Mouse (Mus musculus): ENCODE results near the gene Pink1. TPM values are rescaled to one million over a fixed set of nuclear protein-coding genes. Genes with fewer than 3 reads are reported as not detected.

Pink1 gene
- 15.6 and 15.8 TPM in 2 replicates for polyA plus RNA-seq (2012; rRNA removed)

DNA sequence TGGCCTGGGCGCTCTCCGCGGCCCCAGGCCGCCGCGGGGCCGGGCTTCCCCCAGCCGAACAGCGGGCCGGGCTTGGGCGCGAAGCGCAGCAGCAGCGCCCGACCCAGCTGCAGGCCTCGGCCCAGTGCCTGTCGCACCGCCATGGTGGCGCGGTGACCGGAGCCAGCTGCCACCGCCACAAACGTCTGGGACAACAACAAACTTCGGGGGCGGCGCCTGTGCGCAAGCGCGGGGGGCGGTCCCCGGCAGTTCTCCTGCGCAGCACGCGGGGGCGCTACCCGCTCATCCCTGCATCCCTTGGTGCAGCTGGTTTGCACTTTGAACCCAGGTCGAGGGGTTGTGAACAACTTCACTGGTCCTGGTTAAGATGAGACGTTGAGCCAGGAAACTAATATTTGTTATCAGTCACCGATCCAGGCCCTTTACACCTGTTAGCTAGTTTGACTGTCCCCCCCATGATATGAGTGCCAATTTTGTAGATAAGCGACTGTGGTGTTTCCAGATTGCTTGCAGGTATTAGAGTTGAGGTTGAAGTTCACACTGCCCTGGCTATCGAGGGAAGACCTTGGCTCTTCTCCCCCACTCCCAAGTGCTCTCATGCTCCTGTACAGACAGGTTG, at the start of gene Pink1:
Gene Pink1, minus strand, starts transcription at position 231 of the 619 bp plus-strand sequence.

DNA sequence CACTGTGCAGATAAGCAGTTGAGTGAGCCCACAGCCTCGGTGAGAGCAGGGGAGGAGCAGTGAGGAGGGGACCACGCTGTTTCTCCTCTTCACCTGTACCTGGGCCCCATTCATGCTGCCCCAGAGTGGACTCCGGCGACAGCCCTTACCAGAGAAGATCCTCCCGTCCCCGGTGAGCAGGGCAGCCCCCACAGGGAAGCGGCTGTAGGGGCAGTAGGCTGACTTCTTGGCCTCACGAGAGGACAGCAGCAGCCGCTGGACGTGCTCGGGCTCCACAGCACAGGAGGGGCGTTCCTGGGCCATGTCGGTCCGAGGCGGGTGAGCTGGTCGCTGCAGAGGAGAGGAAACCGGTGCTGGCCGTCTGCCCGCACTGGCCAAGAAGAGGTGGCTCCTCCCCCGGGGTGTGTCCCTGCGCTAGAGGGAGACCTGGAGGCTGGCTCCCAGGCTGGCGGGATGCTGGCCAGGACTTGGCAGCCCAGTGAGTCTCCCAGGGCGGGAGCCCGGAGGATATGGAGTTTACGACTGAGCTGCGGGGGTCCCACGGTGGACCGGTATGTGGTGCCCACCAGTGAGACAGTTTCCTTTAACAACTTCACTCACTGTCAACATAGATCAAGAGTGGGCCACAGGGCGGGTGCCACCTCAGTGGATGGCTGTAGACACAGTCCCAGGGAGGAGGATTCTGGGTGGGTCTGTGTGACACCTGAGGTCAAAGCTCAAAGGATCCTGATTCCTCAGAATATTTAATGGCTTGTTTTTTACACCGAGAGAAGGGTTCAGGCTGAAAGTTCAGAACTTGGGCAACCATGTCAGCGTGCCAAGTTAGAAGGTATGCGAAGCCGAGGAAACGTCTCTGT, 41.8 kb upstream of the Pink1 start, which contains the start of gene Cda:
Gene Cda, minus strand, starts transcription at position 352 of the 857 bp plus-strand sequence.

DNA sequence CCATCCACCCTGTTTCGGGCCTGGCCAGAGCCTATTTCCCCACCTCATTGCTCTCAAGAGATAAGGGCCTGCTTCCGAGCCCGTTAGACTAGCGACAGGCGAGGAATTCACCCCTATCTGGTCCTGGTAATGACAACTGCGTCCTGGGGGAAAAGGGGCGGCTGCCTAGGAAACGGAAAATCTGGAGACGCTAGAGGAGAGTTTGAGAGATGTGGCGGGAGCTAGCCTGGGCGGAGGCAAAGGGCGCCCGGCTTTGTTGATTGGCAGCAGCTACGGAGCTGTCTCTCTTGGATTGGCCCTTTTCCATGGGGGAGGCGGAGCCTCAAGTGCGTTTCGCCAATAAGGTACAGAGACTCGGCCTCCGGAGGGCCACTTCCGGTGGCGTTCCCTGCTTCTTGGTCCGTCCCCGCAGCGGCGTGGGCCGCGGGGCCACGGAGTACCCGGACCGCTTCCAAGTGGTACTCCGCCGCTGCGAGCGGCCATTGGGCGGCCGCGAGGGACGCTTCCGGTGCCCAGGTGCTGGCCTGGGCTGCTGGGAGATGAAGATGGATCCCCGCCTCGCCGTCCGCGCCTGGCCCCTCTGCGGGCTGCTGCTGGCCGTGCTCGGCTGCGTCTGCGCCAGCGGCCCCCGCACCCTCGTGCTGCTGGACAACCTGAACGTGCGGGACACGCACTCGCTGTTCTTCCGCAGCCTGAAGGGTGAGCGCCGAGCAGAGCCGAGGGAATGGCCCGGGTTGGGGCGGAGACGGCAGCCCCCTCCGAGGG, 21.6 kb downstream of the Pink1 start, which contains the start of gene Ddost:
Gene Ddost, plus strand, starts transcription at position 391 of the 765 bp plus-strand sequence.

Other genes starting within 250 kb of the Pink1 start
- gene Hp1bp3, start 110.0 kb downstream of the Pink1 start, polyA plus RNA-seq (2012; rRNA removed) = 33.3 and 39.1 TPM in 2 replicates
- 0.78 and 1.2 TPM in 2 replicates for gene Sh2d5, start 75.9 kb downstream of the Pink1 start, polyA plus RNA-seq (2012; rRNA removed)
- 0.18 and 0.22 TPM in 2 replicates for gene Kif17, start 75.9 kb downstream of the Pink1 start, polyA plus RNA-seq (2012; rRNA removed)
- gene Ddost, start 21.6 kb downstream of the Pink1 start, polyA plus RNA-seq (2012; rRNA removed) = 83.3 and 96.4 TPM in 2 replicates
- gene Cda, start 41.7 kb upstream of the Pink1 start, polyA plus RNA-seq (2012; rRNA removed) = 2.3 and 2.7 TPM in 2 replicates
- gene Fam43b, start 70.2 kb upstream of the Pink1 start, polyA plus RNA-seq (2012; rRNA removed) = not detected in 2 replicates
- 3.6 and 4.1 TPM in 2 replicates for gene Mul1, start 108.4 kb upstream of the Pink1 start, polyA plus RNA-seq (2012; rRNA removed)
- gene Camk2n1, start 128.0 kb upstream of the Pink1 start, polyA plus RNA-seq (2012; rRNA removed) = 2.2 and 2.4 TPM in 2 replicates

All from liver, embryonic 14 days (tissue).